Mouse (Mus musculus) heart, embryonic 11.5 days (tissue): ENCODE measurements around the gene Zdhhc24. TPM values are rescaled to one million over a fixed set of nuclear protein-coding genes. Genes with fewer than 3 reads are reported as not detected.
A peak's percentile ranks its signal among the peaks of the same experiment; 100 is the strongest.

ENCODE experiments used
- ATAC-seq: fragments of 200-750 bp; cut with Nextera tagmentation; replicated peaks from 2 replicates; pipeline ENCODE4 v1.8.0; 2017; ENCODE audit warnings: moderate library complexity; ENCODE audit not compliant: insufficient number of reproducible peaks, low FRiP score, low TSS enrichment
- H3K27ac ChIP-seq: fragments of 300-500 bp; sonication (generic); 2 replicates; pipeline ENCODE4 v1.5.1; 2014; ENCODE audit warnings: mild to moderate bottlenecking, low read depth, low read length
- H3K27me3 ChIP-seq: fragments of 300-500 bp; sonication (generic); 2 replicates; pipeline ENCODE4 v1.6.1; 2014; ENCODE audit warnings: mild to moderate bottlenecking, low read length, mixed read lengths; ENCODE audit not compliant: control insufficient read depth, insufficient read depth
- H3K36me3 ChIP-seq: fragments of 300-500 bp; sonication (generic); 2 replicates; pipeline ENCODE4 v1.6.1; 2014; ENCODE audit warnings: mild to moderate bottlenecking, low read length, moderate library complexity, mixed read lengths; ENCODE audit not compliant: control insufficient read depth, insufficient read depth
- H3K4me1 ChIP-seq: fragments of 300-500 bp; sonication (generic); 2 replicates; pipeline ENCODE4 v1.6.1; 2014; ENCODE audit warnings: low read length; ENCODE audit not compliant: control insufficient read depth, insufficient read depth
- H3K4me2 ChIP-seq: fragments of 300-500 bp; sonication (generic); 2 replicates; pipeline ENCODE4 v1.6.1; 2014; ENCODE audit warnings: mild to moderate bottlenecking, moderate library complexity
- H3K4me3 ChIP-seq: fragments of 300-500 bp; sonication (generic); 2 replicates; pipeline ENCODE4 v1.5.1; 2014; ENCODE audit warnings: low read depth, low read length
- H3K9ac ChIP-seq: fragments of 300-500 bp; sonication (generic); 2 replicates; pipeline ENCODE4 v1.6.1; 2014; ENCODE audit warnings: mild to moderate bottlenecking, low read depth, low read length, moderate library complexity
- H3K9me3 ChIP-seq: fragments of 300-500 bp; sonication (generic); replicated peaks from 2 replicates; pipeline ENCODE4 v1.6.1; 2016; ENCODE audit warnings: low read length; ENCODE audit not compliant: control insufficient read depth
- WGBS: fragments of 180-500 bp; shearing (Covaris S2); extraction: QIAGEN DNeasy Blood & Tissue Kit; methylation state at CpG from one replicate; pipeline ENCODE4 v1.1.7; 2014; ENCODE audit not compliant: insufficient replicate concordance; 5-methylcytosine and 5-hydroxymethylcytosine counted together
- polyA plus RNA-seq: library from polyadenylated mRNA; unstranded; fragments of >200 nt; fragmentation: Nextera tagmentation; extraction: Ambion mirVana; gene quantifications from 2 replicates; pipeline ENCODE4 v1.2.1, GENCODE M21; 2014

Gene Zdhhc24
- 7.1 and 8.9 TPM in 2 replicates for polyA plus RNA-seq

GRCm38 (mm10) chr19:4878405-4879323 lies at the start of gene Zdhhc24:
TSS of gene Zdhhc24 (plus strand) at chr19:4878668.
- H3K36me3 ChIP-seq, result no peaks in the 10 kb centered on the region
- peak within 1 kb of the TSS; percentile 97 for H3K4me3 ChIP-seq
- H3K9me3 ChIP-seq, result no peaks in the 10 kb centered on the region; the same call in 1 of the 2 replicates
- H3K4me2 ChIP-seq, result peak within 1 kb of the TSS; percentile 91
- peak within 1 kb of the TSS; percentile 89 for H3K9ac ChIP-seq
- peak; percentile 94 for ATAC-seq
- 0 out of 2 replicates have a peak, but pooled peaks cover 2% of the 10 kb centered on the region for H3K27me3 ChIP-seq
- peaks cover 7% of the 10 kb centered on the region for H3K4me1 ChIP-seq
- 1% methylated on average over 52 of the region's 52 CpGs for WGBS
- H3K27ac ChIP-seq, result peak within 1 kb of the TSS; percentile 22; the same call in 1 of the 2 replicates

GRCm38 (mm10) chr19:4829156-4829555 lies 49.3 kb upstream of the Zdhhc24 start:
- H3K36me3 ChIP-seq, result peaks cover 5% of the 10 kb centered on the region; the same call in 1 of the 2 replicates
- no peaks in the 10 kb centered on the region for H3K9me3 ChIP-seq
- H3K27me3 ChIP-seq, result no peaks in the 10 kb centered on the region
- no peak for ATAC-seq
- no peak overlapping the region for H3K4me3 ChIP-seq
- no peak overlapping the region for H3K9ac ChIP-seq
- no peak overlapping the region for H3K27ac ChIP-seq
- H3K4me2 ChIP-seq, result no peak overlapping the region
- no peaks in the 10 kb centered on the region for H3K4me1 ChIP-seq
- 62% methylated on average over 7 of the region's 7 CpGs for WGBS

- ATAC-seq, result no peak
- no peaks in the 10 kb centered on the region for H3K27me3 ChIP-seq
- 84% methylated on average over 8 of the region's 8 CpGs for WGBS
- H3K4me3 ChIP-seq, result no peak overlapping the region
- H3K4me1 ChIP-seq, result peaks cover 6% of the 10 kb centered on the region; the same call in 1 of the 2 replicates
- no peaks in the 10 kb centered on the region for H3K9me3 ChIP-seq
- no peak overlapping the region for H3K27ac ChIP-seq
- H3K4me2 ChIP-seq, result no peak overlapping the region
- H3K36me3 ChIP-seq, result no peaks in the 10 kb centered on the region
- no peak overlapping the region for H3K9ac ChIP-seq
Observed at GRCm38 (mm10) chr19:4833977-4834376, 44.5 kb upstream of the Zdhhc24 start.

- whole genome bisulfite sequencing, result 82% methylated on average over 2 of the region's 2 CpGs
- Histone ChIP-seq H3K27me3 (peaks cover 15% of the 10 kb centered on the region), H3K4me3 (no peak overlapping the region), H3K9ac (no peak overlapping the region), H3K4me1 (peaks cover 11% of the 10 kb centered on the region; the same call in 1 of the 2 replicates), H3K36me3 (no peaks in the 10 kb centered on the region), H3K9me3 (no peaks in the 10 kb centered on the region), H3K4me2 (no peak overlapping the region), H3K27ac (no peak overlapping the region)
- ATAC-seq, result no peak
Observed at GRCm38 (mm10) chr19:4836096-4836495, 42.4 kb upstream of the Zdhhc24 start.

- Histone ChIP-seq H3K9me3 (no peaks in the 10 kb centered on the region), H3K4me3 (no peak overlapping the region), H3K4me1 (peaks cover 11% of the 10 kb centered on the region; the same call in 1 of the 2 replicates), H3K27ac (no peak overlapping the region), H3K9ac (no peak overlapping the region), H3K36me3 (no peaks in the 10 kb centered on the region), H3K27me3 (peaks cover 25% of the 10 kb centered on the region), H3K4me2 (no peak overlapping the region)
- WGBS, result 89% methylated on average over 6 of the region's 6 CpGs
- no peak for ATAC-seq
Observed at GRCm38 (mm10) chr19:4837049-4837448, 41.4 kb upstream of the Zdhhc24 start.

- Histone ChIP-seq H3K36me3 (no peaks in the 10 kb centered on the region), H3K4me1 (peaks cover 11% of the 10 kb centered on the region; the same call in 1 of the 2 replicates), H3K9me3 (no peaks in the 10 kb centered on the region), H3K9ac (peak overlapping the region; percentile 82), H3K27ac (no peak overlapping the region), H3K4me3 (peak overlapping the region; percentile 69), H3K4me2 (peak overlapping the region; percentile 97), H3K27me3 (peaks cover 27% of the 10 kb centered on the region)
- 33% methylated on average over 10 of the region's 10 CpGs for WGBS
- no peak for ATAC-seq
Observed at GRCm38 (mm10) chr19:4838526-4839140, 39.8 kb upstream of the Zdhhc24 start.

GRCm38 (mm10) chr19:4839149-4839548 lies 39.3 kb upstream of the Zdhhc24 start, which contains the start of the genes Ccs and Ccdc87:
TSS of gene Ccs (minus strand) at chr19:4839332.
TSS of gene Ccdc87 (plus strand) at chr19:4839366.
- H3K9ac ChIP-seq, result peak within 1 kb of the TSS; percentile 82
- H3K4me1 ChIP-seq, result peaks cover 11% of the 10 kb centered on the region; the same call in 1 of the 2 replicates
- H3K27ac ChIP-seq, result no peak within 1 kb of the TSS
- WGBS, result under 1% methylated on average over 25 of the region's 25 CpGs
- H3K36me3 ChIP-seq, result no peaks in the 10 kb centered on the region
- H3K4me2 ChIP-seq, result peak within 1 kb of the TSS; percentile 97
- peak within 1 kb of the TSS; percentile 69 for H3K4me3 ChIP-seq
- peaks cover 27% of the 10 kb centered on the region for H3K27me3 ChIP-seq
- ATAC-seq, result peak; percentile 94
- H3K9me3 ChIP-seq, result no peaks in the 10 kb centered on the region

GRCm38 (mm10) chr19:4840848-4841247 lies 37.6 kb upstream of the Zdhhc24 start:
- Histone ChIP-seq H3K4me1 (peaks cover 11% of the 10 kb centered on the region; the same call in 1 of the 2 replicates), H3K36me3 (no peaks in the 10 kb centered on the region), H3K4me2 (no peak overlapping the region), H3K9me3 (no peaks in the 10 kb centered on the region), H3K27me3 (peaks cover 27% of the 10 kb centered on the region), H3K9ac (no peak overlapping the region), H3K4me3 (no peak overlapping the region), H3K27ac (no peak overlapping the region)
- WGBS, result 71% methylated on average over 9 of the region's 9 CpGs
- ATAC-seq, result no peak
